Mouse (Mus musculus) heart, postnatal 25 days (tissue): ENCODE measurements at regions not wholly inside any gene's neighbourhood (a gene's known extent, or its start where the extent isn't known, plus 50 kb on each side); places are given as distances from the start of the nearest gene placed in this dataset.

Experiments used
- DNase-seq: peaks from one replicate; pipeline ENCODE4 v3.0.0; 2022; ENCODE audit warnings: low spot score
- intact Hi-C: fragments of 180-260 bp; cut with DNase I; formaldehyde crosslinking; loops from one replicate; pipeline ENCODE4 v1.15.1; 2025

- DNase-seq: peak; percentile 63
- intact Hi-C loops: loop anchor here (5.0 to 10.0 kb wide), 7 partner anchors 38 to 312 kb away; partner anchors contain the start of gene Plekhg1
These were observed 90.8 kb downstream of the Iyd start for GRCm38 (mm10) chr10:3630763-3631223.

DNA sequence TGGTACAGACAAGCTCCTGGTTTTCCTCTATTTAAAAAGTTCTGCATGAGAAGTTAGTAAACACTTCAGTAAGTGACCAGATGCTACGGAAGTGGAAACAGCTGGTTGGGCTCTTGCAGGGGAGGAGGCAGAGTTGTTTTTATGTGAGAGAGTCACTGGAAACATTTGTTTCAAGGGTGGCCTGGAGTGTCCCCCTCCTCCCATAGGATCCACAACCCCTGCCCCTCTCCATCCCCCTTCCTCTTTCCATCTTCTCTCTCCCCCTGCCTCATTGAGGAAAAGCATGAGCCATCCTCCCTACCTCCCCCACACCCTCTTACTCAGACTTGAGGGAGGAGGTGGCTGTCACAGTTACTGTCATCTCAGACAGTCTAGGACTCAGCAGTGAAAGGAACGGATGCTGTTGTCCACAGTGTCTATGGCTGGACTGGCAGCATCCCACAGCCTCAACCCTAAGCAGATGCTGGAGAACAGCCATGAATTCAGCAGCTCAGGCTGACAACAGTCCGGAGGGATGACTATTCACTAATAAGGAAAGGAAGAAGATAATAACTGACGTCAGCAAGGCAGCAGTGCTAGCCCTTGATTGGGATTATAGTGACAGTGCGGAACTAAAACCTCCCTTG, 93.9 kb downstream of the Iyd start:
- peak; percentile 60 for DNase-seq
- intact Hi-C loops: loop anchor here (5.0 to 10.0 kb wide), 7 partner anchors 42 to 308 kb away; partner anchors contain the start of gene Plekhg1

- DNase-seq: no peak
- intact Hi-C loops: no loop called here
These were observed 96.1 kb upstream of the Plekhg1 start for GRCm38 (mm10) chr10:3644111-3644510.

DNA sequence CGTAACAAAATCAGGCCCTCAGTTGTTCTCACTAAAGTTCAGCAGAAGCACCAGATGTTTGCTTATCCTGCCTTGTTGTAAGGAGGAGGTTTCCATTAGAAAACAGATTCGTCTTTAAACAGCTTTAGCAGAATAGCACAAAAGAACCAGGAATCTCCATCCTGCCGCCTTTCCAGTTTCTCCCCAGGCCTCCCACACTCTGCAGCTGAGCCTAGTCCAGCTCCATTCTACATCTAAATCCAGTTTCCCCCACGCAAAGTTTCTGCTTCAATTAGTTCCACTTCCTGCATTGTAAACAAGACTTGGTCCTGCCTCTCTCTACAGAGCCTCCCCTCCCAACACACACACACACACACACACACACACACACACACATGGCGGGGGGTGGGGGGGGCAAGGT, 95.1 kb upstream of the Plekhg1 start:
- no peak for DNase-seq
- intact Hi-C loops: no loop called here

GRCm38 (mm10) chr10:3646151-3646910, 93.8 kb upstream of the Plekhg1 start:
- no peak for DNase-seq
- intact Hi-C loops: no loop called here

DNA sequence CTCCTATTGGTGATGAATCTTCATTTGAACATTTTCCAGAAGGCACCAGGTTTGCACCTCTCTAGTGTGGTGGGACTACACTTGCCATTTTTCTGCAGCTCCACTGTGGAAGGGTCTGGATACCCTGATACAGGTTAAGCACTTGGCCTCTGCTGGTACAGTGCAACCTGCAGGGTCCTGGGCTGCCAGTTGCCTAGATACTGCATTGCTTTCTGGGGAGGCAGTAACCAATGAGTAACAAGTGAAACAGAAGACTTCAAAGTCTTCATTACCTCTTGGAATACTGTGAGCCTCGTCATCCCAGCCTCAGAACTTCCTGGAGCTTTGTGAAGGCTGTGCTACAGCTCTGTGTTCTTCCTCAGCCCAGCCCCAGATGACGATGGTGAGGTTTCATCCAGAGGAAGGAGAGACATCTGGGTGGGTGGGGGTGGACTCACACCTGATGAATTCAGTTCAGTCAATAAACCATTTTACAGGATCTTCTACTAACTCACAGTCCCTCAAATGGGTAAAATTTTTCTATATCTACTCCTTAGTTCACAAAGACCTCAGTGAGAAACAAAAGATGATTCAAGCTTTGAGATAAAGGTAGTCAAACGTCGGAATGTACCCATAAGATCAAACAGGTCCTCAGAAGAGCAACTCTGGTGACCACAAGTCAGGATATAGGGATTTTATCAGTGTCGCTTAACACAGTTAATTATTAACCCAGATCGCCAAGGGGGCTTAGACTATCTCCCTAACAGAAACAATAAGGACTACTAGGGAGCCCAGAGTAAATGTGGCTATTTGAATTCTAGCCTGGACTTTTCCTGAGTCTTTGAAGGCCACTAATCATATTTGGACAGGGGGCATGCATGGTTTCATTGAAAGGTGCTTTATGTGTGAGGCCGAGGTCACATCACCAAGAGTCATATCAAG, 92.1 kb upstream of the Plekhg1 start:
- intact Hi-C loops: no loop called here
- no peak for DNase-seq

DNA sequence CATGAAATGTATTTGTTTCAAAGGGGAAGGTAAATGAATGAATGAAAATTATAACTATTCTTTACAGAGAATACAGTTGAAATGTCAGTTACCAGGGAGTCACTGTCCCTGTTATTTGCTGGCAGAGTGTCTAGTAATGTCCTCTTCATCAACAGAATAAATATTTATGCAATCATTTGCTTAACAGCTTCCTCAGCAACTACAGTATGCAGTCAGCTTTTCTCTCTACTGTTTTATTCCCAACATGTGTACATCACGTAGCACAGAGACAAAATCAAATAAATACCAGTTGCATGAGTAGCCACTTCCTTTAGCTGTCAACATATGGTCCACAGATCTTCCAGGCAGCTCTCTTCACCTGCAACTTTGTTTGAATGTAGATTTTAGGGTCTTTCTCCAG, 90.2 kb upstream of the Plekhg1 start:
- intact Hi-C loops: no loop called here
- DNase-seq: no peak

DNA sequence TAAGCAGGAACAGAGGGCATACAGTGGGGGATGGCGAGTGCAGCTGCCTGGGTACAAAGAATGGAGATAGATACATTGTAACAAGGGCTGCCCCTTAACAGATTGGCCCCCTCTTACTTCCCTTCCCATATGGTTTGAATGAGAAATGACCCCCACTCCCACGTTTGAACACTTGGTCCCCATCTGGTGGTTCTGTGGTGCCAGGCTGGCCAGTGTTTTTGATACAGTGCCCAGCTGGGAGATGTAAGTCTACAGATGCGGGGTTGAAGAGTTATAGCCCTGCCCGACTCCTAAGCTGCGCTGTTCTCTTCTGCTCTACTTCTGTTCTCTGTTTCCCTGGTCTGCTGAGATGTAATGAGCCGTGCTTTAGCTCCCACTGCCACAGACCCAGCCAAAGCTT, 89.6 kb upstream of the Plekhg1 start:
- intact Hi-C loops: no loop called here
- no peak for DNase-seq

DNA sequence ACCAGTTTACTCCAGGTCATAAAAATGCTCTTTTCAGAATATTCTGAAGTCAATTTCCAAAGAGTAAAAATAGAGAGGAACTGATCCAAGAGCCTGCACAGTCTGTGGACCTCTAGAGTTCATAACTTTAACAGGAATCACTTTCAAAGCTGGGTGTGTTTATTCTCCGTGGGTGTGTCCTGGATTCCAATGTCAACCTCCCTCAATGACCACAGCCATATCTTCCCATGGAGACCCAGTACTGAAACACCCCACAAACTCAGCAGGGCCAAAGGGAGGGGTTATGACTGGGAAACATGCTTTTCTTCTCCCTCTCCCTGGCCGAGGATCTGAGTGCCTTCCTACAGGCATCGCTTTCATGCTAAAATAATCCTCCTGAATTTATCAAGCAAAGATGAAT, 87.6 kb upstream of the Plekhg1 start:
- no peak for DNase-seq
- intact Hi-C loops: no loop called here

- intact Hi-C loops: no loop called here
- no peak for DNase-seq
These were observed 84.1 kb upstream of the Plekhg1 start for GRCm38 (mm10) chr10:3656081-3656480.

DNA sequence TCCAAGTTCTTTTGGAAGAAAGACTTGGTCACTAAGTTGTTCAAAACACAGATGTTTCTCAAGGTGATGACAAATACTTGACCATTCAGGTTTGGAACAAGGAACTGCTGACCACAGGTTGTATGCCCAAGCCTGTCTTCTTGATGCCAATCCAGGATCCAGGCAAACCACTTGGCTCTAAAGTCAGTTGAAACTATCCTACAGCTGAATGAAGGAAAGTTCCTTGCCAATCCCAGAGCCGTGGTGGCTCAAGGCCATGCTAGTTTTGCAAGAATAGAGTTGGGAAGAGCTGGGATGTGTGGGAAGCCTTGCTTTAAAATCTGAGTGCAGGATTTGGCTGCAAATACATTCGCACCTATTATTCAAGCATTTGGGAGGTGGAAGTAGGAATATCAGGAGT, 78.0 kb upstream of the Plekhg1 start:
- intact Hi-C loops: loop anchor here (2.0 kb wide), 1 partner anchor 71 kb away; no protein-coding TSS in a partner anchor
- no peak for DNase-seq

GRCm38 (mm10) chr10:3662571-3662970, 77.6 kb upstream of the Plekhg1 start:
- no peak for DNase-seq
- intact Hi-C loops: loop anchor here (2.0 kb wide), 1 partner anchor 72 kb away; no protein-coding TSS in a partner anchor

- intact Hi-C loops: loop anchor here (2.0 kb wide), 1 partner anchor 72 kb away; no protein-coding TSS in a partner anchor
- no peak for DNase-seq
These were observed 76.9 kb upstream of the Plekhg1 start for GRCm38 (mm10) chr10:3663296-3663695.

DNA sequence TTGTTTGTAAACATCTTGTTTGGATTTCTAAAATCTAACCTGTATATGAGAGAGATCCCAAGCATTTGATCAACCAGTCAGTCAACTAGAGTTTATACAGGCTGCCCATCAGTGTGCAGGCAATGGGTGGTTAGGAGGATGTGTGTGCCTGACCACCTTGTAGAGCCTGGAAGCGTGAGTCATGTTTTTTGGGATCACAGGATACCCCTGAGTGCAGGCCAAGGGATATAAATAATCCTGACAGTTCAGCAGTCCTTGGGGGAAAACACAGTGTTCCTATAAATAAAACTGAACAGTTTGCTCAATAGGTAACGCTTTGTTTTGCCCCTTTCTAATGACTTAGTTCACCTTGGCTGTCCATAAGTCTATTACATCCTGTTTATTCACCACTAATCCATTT, 55.7 kb upstream of the Plekhg1 start:
- intact Hi-C loops: no loop called here

More for the DNA sequence above, 55.7 kb upstream of the Plekhg1 start:
- no peak for DNase-seq
